Mouse (Mus musculus): ENCODE results near the gene Gm14569. TPM values are rescaled to one million over a fixed set of nuclear protein-coding genes. Genes with fewer than 3 reads are reported as not detected.

The Gm14569 gene
- total RNA-seq, 2 experiments from 2014 or later, result not detected

- DNase-seq (ENCODE audit: low spot score), result no peak
- intact Hi-C loops (cut with DNase I), result no loop called here
Measured at GRCm38 (mm10) chrX:36385340-36385739, 106.3 kb downstream of the Gm14569 start.

Small RNA genes within 50 kb of the gene (microRNA-seq; reads per million reads assigned to microRNA genes)
- gene Gm44485, result not detected

Other genes with a start within 250 kb of the Gm14569 start
- gene Lonrf3, start 163.5 kb downstream of the Gm14569 start, total RNA-seq (2021), result 1 to 10 TPM in 1 of 2 experiments, under 1 TPM in 1; 0.70 to 1.5 TPM
- not detected for gene Gm6268, start 90.5 kb downstream of the Gm14569 start, total RNA-seq (2021)
- 10 to 100 TPM; 19.5 to 20.1 TPM for gene Pgrmc1, start 106.4 kb upstream of the Gm14569 start, total RNA-seq (2021)
- gene Akap17b, start 153.6 kb upstream of the Gm14569 start, total RNA-seq (2021), result 1 to 10 TPM; 2.0 to 2.5 TPM